Mouse (Mus musculus) MEL (cell line): ENCODE data around the gene Utrn. TPM values are rescaled to one million over a fixed set of nuclear protein-coding genes. Genes with fewer than 3 reads are reported as not detected.
A peak's percentile ranks its signal among the peaks of the same experiment; 100 is the strongest.

ENCODE experiments used
- DNase-seq: peaks from one replicate; pipeline ENCODE4 v3.0.0; 2011; ENCODE audit warnings: low read depth, low spot score
- H3K27ac ChIP-seq: 2 replicates; pipeline ENCODE4 v1.5.1; 2012; ENCODE audit warnings: low read depth, mild to moderate bottlenecking, control low read depth, low read length, moderate library complexity; ENCODE audit not compliant: control insufficient read depth
- H3K27me3 ChIP-seq, 2 experiments: fragments of 150-350 bp in 1 of 2; sonication (generic) in 1 of 2; 2 replicates each; pipeline ENCODE4 v1.6.1; 2012; ENCODE audit warnings: low read length in 2 of 2, mild to moderate bottlenecking in 2 of 2, improper control_type of control experiment in 1 of 2, moderate library complexity in 1 of 2; ENCODE audit not compliant: insufficient read depth in 2 of 2, control insufficient read depth in 1 of 2
- H3K36me3 ChIP-seq, 2 experiments: 2 replicates each; pipeline ENCODE4 v1.6.1; 2012 to 2014; ENCODE audit warnings: low read length in 2 of 2, improper control_type of control experiment in 1 of 2, inconsistent platforms in 1 of 2, mild to moderate bottlenecking in 1 of 2; ENCODE audit not compliant: insufficient read depth in 2 of 2, control insufficient read depth in 1 of 2
- H3K4me1 ChIP-seq, 2 experiments: fragments of 150-350 bp in 1 of 2; sonication (generic) in 1 of 2; 2 replicates each; pipeline ENCODE4 v1.6.1; 2012; ENCODE audit warnings: low read length in 2 of 2, improper control_type of control experiment in 1 of 2, mild to moderate bottlenecking in 1 of 2; ENCODE audit not compliant: insufficient read depth in 2 of 2, control insufficient read depth in 1 of 2
- H3K4me3 ChIP-seq, 2 experiments: fragments of 150-350 bp in 1 of 2; sonication (generic) in 1 of 2; 2 replicates each; pipeline ENCODE4 v1.5.1; 2012; ENCODE audit warnings: low read depth in 2 of 2, low read length in 2 of 2, mild to moderate bottlenecking in 2 of 2, moderate library complexity in 2 of 2, control low read depth in 1 of 2, improper control_type of control experiment in 1 of 2; ENCODE audit not compliant: control insufficient read depth in 1 of 2, insufficient read depth in 1 of 2
- H3K79me2 ChIP-seq: 2 replicates; pipeline ENCODE4 v1.6.1; 2012; ENCODE audit warnings: mild to moderate bottlenecking, low read length, moderate library complexity; ENCODE audit not compliant: control insufficient read depth, poor library complexity, insufficient read depth
- H3K9ac ChIP-seq: 2 replicates; pipeline ENCODE4 v1.6.1; 2012; ENCODE audit warnings: low read depth, mild to moderate bottlenecking, control low read depth, low read length, moderate library complexity; ENCODE audit not compliant: control insufficient read depth, poor library complexity, severe bottlenecking
- H3K9me3 ChIP-seq: fragments of 150-350 bp; sonication (generic); replicated peaks from 2 replicates; pipeline ENCODE4 v1.6.1; 2012; ENCODE audit warnings: mild to moderate bottlenecking, low read length, improper control_type of control experiment, moderate library complexity; ENCODE audit not compliant: insufficient read depth
- CTCF ChIP-seq, 3 experiments: IDR thresholded peaks in 2 of 3; conservative IDR thresholded peaks in 1 of 3; 2 replicates each; pipeline ENCODE4 v1.5.1; 2011 to 2012; ENCODE audit warnings: low read length in 3 of 3, low read depth in 2 of 3, mild to moderate bottlenecking in 2 of 3, improper control_type of control experiment in 1 of 3, inconsistent platforms in 1 of 3, mixed read lengths in 1 of 3, moderate library complexity in 1 of 3; ENCODE audit not compliant: control insufficient read depth in 1 of 3, insufficient read depth in 1 of 3, poor library complexity in 1 of 3, severe bottlenecking in 1 of 3
- ELF1 ChIP-seq: IDR thresholded peaks from 2 replicates; pipeline ENCODE4 v1.6.1; 2014; ENCODE audit warnings: low read depth, mild to moderate bottlenecking, inconsistent platforms, low read length, improper control_type of control experiment, moderate library complexity
- EP300 ChIP-seq, 2 experiments: IDR thresholded peaks; 2 replicates each; pipeline ENCODE4 v1.6.1; 2011; ENCODE audit warnings: improper control_type of control experiment in 2 of 2, low read length in 2 of 2, low read depth in 1 of 2, mild to moderate bottlenecking in 1 of 2
- GABPA ChIP-seq: IDR thresholded peaks from 2 replicates; pipeline ENCODE4 v1.6.1; 2012; ENCODE audit warnings: low read depth, mild to moderate bottlenecking, inconsistent platforms, low read length, improper control_type of control experiment, moderate library complexity
- GATA1 ChIP-seq: IDR thresholded peaks from 2 replicates; pipeline ENCODE4 v1.6.1; 2011; ENCODE audit warnings: low read depth, low read length, improper control_type of control experiment
- MEF2A ChIP-seq: IDR thresholded peaks from 2 replicates; pipeline ENCODE4 v1.6.1; 2014; ENCODE audit warnings: low read depth, mild to moderate bottlenecking, inconsistent platforms, low read length, improper control_type of control experiment; ENCODE audit not compliant: poor library complexity, insufficient replicate concordance, severe bottlenecking; ENCODE audit errors: extremely low read depth
- RCOR1 ChIP-seq: IDR thresholded peaks from 2 replicates; pipeline ENCODE4 v1.6.1; 2012; ENCODE audit warnings: low read depth, mild to moderate bottlenecking, inconsistent platforms, low read length, improper control_type of control experiment
- TAL1 ChIP-seq: IDR thresholded peaks from 2 replicates; pipeline ENCODE4 v1.6.1; 2012; ENCODE audit warnings: mild to moderate bottlenecking, inconsistent platforms, low read length, moderate library complexity, mixed read lengths
- TCF12 ChIP-seq: IDR thresholded peaks from 2 replicates; pipeline ENCODE4 v1.6.1; 2014; ENCODE audit warnings: low read depth, mild to moderate bottlenecking, inconsistent platforms, low read length, improper control_type of control experiment, moderate library complexity
- ZC3H11A ChIP-seq: IDR thresholded peaks from 2 replicates; pipeline ENCODE4 v1.6.1; 2012; ENCODE audit warnings: low read depth, mild to moderate bottlenecking, inconsistent platforms, low read length, improper control_type of control experiment
- ZNF384 ChIP-seq: IDR thresholded peaks from 2 replicates; pipeline ENCODE4 v1.6.1; 2012; ENCODE audit warnings: low read depth, mild to moderate bottlenecking, inconsistent platforms, low read length, improper control_type of control experiment
- polyA plus RNA-seq, 2 experiments: library from polyadenylated mRNA; stranded (reverse) in 1 of 2; unstranded in 1 of 2; fragments of >175 nt in 1 of 2; fragments of >200 nt in 1 of 2; gene quantifications; 2 replicates each; pipeline versions ENCODE4 v1.2.1 to v1.2.4; 2012; ENCODE audit warnings: low replicate concordance in 2 of 2, low read depth in 1 of 2; ENCODE audit not compliant: insufficient read length in 2 of 2, insufficient read depth in 1 of 2, missing spikeins in 1 of 2
- total RNA-seq: library from RNA; depleted of rRNA; stranded (reverse); fragments of 300-350 nt; gene quantifications from 2 replicates; pipeline ENCODE4 v1.2.3, GENCODE M21; 2012

The Utrn gene
- total and polyA plus RNA-seq, 3 experiments = 2.3 to 4.3 TPM; not detected in 1

GRCm38 (mm10) chr10:12380139-12380538 is 489.0 kb downstream of the Utrn start:
- Histone ChIP-seq H3K9me3 (no peaks in the 10 kb centered on the region), H3K27me3 (no peaks in the 10 kb centered on the region), H3K4me3 (no peak overlapping the region), H3K27ac (no peak overlapping the region), H3K79me2 (no peaks in the 10 kb centered on the region), H3K36me3 (peaks cover 0 to 19% of the 10 kb centered on the region in 2 experiments; a peak in 2 of 4 replicates), H3K9ac (no peak overlapping the region), H3K4me1 (peaks cover 6 to 18% of the 10 kb centered on the region in 2 experiments)
- DNase-seq = no peak
- TF ChIP-seq ZNF384 (peak; percentile 61), CTCF (IDR thresholded peaks at IDR 0.05 in 2 of 3, conservative IDR thresholded peaks at IDR 0.05 in 1 of 3; ENCODE audit: control insufficient read depth in 1 of 3, insufficient read depth in 1 of 3, low read depth in 2 of 3, low read length in 3 of 3, poor library complexity in 1 of 3, severe bottlenecking in 1 of 3) (no peak)

DNA sequence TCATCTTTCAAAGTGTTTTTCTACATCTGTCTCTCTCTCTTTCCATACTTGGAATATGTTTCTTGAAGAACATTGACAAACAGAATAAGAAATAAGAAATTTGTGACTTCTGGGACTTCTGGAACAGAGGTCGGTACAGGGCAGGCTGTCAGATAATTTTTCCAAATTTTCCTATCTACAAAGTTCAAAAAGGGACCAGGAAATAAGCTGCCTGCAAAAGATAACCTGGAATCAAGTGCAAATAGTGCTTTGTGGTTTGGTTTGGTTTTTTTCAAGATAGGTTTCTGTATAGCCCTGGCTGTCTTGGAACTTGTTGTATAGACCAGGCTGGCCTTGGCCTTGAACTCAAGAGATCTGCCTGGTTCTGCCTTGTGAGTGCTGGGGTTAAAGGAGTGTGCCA is 490.0 kb downstream of the Utrn start:
- Histone ChIP-seq H3K27ac (no peak overlapping the region), H3K36me3 (peaks cover 0 to 27% of the 10 kb centered on the region in 2 experiments; a peak in 2 of 4 replicates), H3K9me3 (no peaks in the 10 kb centered on the region), H3K79me2 (no peaks in the 10 kb centered on the region), H3K9ac (no peak overlapping the region), H3K27me3 (no peaks in the 10 kb centered on the region), H3K4me1 (peaks cover 12 to 28% of the 10 kb centered on the region in 2 experiments)
- DNase-seq = no peak
- TF ChIP-seq RCOR1 (0 out of 2 replicates have a peak, but pooled peaks have one; percentile 37), ZC3H11A (no peak), GATA1 (peak; percentile 59), EP300 (IDR thresholded peaks at IDR 0.05; ENCODE audit: low read depth in 1 of 2, low read length in 2 of 2) (peak; percentile 47 to 70), GABPA (no peak), ZNF384 (peak; percentile 17; the same call in 1 of the 2 replicates), TCF12 (peak; percentile 83; the same call in 1 of the 2 replicates), TAL1 (peak; percentile 40)
- TF ChIP-seq, all 39 proteins: peak for 6
- no peak overlapping the region for H3K4me3 ChIP-seq

DNA sequence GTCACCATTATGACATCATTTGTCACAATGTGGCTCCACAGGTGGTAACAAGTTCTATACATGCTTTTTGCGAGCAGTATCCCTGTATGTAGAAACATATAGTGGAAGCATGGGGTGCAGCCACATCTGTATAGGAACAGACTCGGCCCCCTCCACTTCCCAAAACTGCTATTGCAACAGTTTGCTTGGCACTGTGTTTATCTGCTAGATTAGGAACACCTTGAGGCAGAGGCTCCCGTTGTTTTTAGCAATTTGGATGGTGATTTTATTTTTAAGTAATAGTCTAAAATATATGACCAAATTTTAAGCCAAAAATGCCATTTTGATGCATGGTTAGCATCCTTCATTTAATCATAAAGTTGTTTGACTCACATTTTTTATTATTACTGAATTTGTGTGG is 491.4 kb downstream of the Utrn start:
- peak; percentile 9; the same call in 1 of the 2 replicates for TF ChIP-seq TAL1
- peak; percentile 37 to 55; a peak in 3 of 4 replicates for TF ChIP-seq EP300 (IDR thresholded peaks at IDR 0.05; ENCODE audit: low read depth in 1 of 2, low read length in 2 of 2)
- TF ChIP-seq RCOR1 = 0 out of 2 replicates have a peak, but pooled peaks have one; percentile 30
- no peak for TF ChIP-seq ELF1
- no peak for TF ChIP-seq MEF2A
- TF ChIP-seq TCF12 = peak; percentile 54; the same call in 1 of the 2 replicates

More for the DNA sequence above, 491.4 kb downstream of the Utrn start:
- Histone ChIP-seq H3K4me1 (peaks cover 12 to 31% of the 10 kb centered on the region in 2 experiments), H3K27me3 (no peaks in the 10 kb centered on the region), H3K9ac (no peak overlapping the region), H3K27ac (no peak overlapping the region), H3K4me3 (no peak overlapping the region), H3K36me3 (peaks cover 0 to 27% of the 10 kb centered on the region in 2 experiments; a peak in 2 of 4 replicates), H3K79me2 (no peaks in the 10 kb centered on the region), H3K9me3 (no peaks in the 10 kb centered on the region)
- DNase-seq = peak; percentile 49
